Mouse (Mus musculus): ENCODE results near the gene Creb3l4. TPM values are rescaled to one million over a fixed set of nuclear protein-coding genes. Genes with fewer than 3 reads are reported as not detected.

Gene Creb3l4
- total and polyA plus RNA-seq, 3 experiments = 0.21 to 0.89 (median 0.59) TPM

DNA sequence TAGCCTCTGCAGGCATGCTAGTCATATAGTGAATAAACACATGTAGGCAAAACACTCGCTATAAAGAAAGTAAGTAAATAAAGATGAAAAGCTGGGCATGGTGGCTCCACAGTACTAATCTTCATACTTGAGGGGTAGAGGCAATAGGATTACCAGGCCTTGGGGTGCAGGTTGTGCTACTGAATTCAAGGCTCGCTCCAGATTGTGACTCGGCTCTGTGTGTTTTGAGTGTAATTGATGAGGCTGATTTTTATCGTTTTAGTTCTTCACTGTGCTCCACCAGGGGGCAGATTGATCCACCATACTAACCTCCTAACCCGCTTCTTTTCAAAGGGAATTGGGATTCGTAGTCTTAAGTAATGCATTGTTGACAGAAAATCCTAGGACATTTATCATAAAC is 23.2 kb downstream of the Creb3l4 start:
- TF ChIP-seq SIN3A (IDR thresholded peaks at IDR 0.05; ENCODE audit: low read length) = peak; percentile 60
- TF ChIP-seq MAFK (IDR thresholded peaks at IDR 0.05; ENCODE audit: insufficient replicate concordance, low read length) = no peak
- TF ChIP-seq USF2 (conservative IDR thresholded peaks at IDR 0.05; ENCODE audit: low read depth, low read length) = no peak
- peak in 1 of 2 experiments; percentile 88; a peak in 3 of 4 replicates for TF ChIP-seq CTCF (conservative IDR thresholded peaks at IDR 0.05 in 1 of 2, IDR thresholded peaks at IDR 0.05 in 1 of 2; ENCODE audit: low read depth in 2 of 2, low read length in 2 of 2)
- 0 out of 2 replicates have a peak, but pooled peaks have one; percentile 19 for TF ChIP-seq NELFE (IDR thresholded peaks at IDR 0.05; ENCODE audit: low read depth, low read length)
- TF ChIP-seq ZNF384 (IDR thresholded peaks at IDR 0.05; ENCODE audit: low read depth, low read length) = no peak; the same call in 1 of the 2 replicates
- TF ChIP-seq SMC3 (IDR thresholded peaks at IDR 0.05; ENCODE audit: low read depth, low read length) = peak; percentile 91
- peak; percentile 84 for TF ChIP-seq RAD21 (IDR thresholded peaks at IDR 0.05; ENCODE audit: low read depth, low read length)
- no peak for TF ChIP-seq POLR2AphosphoS2 (IDR thresholded peaks at IDR 0.05; ENCODE audit: low read depth, low read length)
- 0 out of 2 replicates have a peak, but pooled peaks have one; percentile 10 for TF ChIP-seq HCFC1 (IDR thresholded peaks at IDR 0.05; ENCODE audit: low read depth, low read length)
- no peak for TF ChIP-seq EP300 (IDR thresholded peaks at IDR 0.05; ENCODE audit: low read length)
- TF ChIP-seq NRF1 (IDR thresholded peaks at IDR 0.05; ENCODE audit: low read depth, low read length) = no peak
- peak; percentile 47 for TF ChIP-seq ZC3H11A (IDR thresholded peaks at IDR 0.05; ENCODE audit: low read depth, low read length)
- TF ChIP-seq ELF1 (IDR thresholded peaks at IDR 0.05; ENCODE audit: low read depth, low read length) = no peak
- no peaks in the 10 kb centered on the region for H3K36me3 ChIP-seq (replicated peaks in 1 of 2; ENCODE audit: control insufficient read depth in 1 of 2, insufficient read depth in 1 of 2, low read length in 1 of 2)
- dilution Hi-C loops (cut with MboI; ENCODE audit: extremely low pct_ligation_motif_present, extremely low pct_unique_long_range_greater_than_20kb, low sequenced_read_pairs) = no loop called here
- peak overlapping the region; percentile 60 for H3K4me2 ChIP-seq (ENCODE audit: insufficient read depth, low read depth, poor library complexity, severe bottlenecking)
- peaks cover 6 to 28% of the 10 kb centered on the region in 2 experiments; a peak in 3 of 4 replicates for H3K4me1 ChIP-seq (ENCODE audit: control insufficient read depth in 1 of 2, insufficient read depth in 2 of 2)
- no peaks in the 10 kb centered on the region for H3K9me3 ChIP-seq (replicated peaks; ENCODE audit: low read length)
- in situ Hi-C loops (cut with MboI; ENCODE audit: low pct_ligation_motif_present, low pct_unique_long_range_greater_than_20kb, low sequenced_read_pairs) = loop anchor here (5.0 kb wide), 1 partner anchor 152 kb away; no protein-coding TSS in a partner anchor
- peak overlapping the region; percentile 45; the same call in 1 of the 2 replicates for H3K9ac ChIP-seq (ENCODE audit: insufficient read depth, low read depth)
- no peak overlapping the region for H3K4me3 ChIP-seq (replicated peaks in 1 of 3; ENCODE audit: low read depth in 2 of 3, low read length in 2 of 3, poor library complexity in 1 of 3)
- no peaks in the 10 kb centered on the region for H3K79me2 ChIP-seq (replicated peaks; ENCODE audit: control insufficient read depth, extremely low read depth, insufficient read depth, poor library complexity, severe bottlenecking)
- no peaks in the 10 kb centered on the region for H3K27me3 ChIP-seq (replicated peaks)
- DNase-seq (ENCODE audit: extremely low read depth) = peak; percentile 63
- no peak overlapping the region for H3K27ac ChIP-seq (ENCODE audit: insufficient read depth, low read depth)

DNA sequence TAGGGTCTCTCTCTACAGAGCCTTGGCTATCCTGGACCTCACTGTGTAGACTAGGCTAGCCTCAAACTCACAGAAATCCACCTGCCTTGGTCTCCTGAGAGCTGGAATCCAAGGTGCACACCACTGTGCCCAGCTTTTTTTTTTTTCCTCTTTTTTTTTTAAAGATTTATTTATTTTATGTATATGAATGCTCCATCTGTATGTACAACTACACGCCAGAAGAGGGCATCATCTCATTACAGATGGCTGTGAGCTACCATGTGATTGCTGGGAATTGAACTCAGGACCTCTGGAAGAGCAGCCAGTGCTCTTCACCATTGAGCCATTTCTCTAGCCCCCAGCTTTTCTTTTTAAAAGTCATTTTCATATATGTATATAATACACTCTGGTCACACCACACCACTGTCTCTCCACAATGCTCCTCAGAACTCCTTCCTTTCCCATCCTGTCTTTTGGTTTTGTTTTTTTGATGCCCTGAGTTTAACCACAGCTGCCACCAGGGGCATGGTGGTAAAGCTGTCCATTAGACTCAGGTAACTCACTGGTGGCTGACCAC is 27.4 kb downstream of the Creb3l4 start:
- no peak overlapping the region for H3K4me2 ChIP-seq (ENCODE audit: insufficient read depth, low read depth, poor library complexity, severe bottlenecking)
- H3K79me2 ChIP-seq (replicated peaks; ENCODE audit: control insufficient read depth, extremely low read depth, insufficient read depth, poor library complexity, severe bottlenecking) = peaks cover 23% of the 10 kb centered on the region
- H3K4me3 ChIP-seq (replicated peaks in 1 of 3; ENCODE audit: low read depth in 2 of 3, low read length in 2 of 3, poor library complexity in 1 of 3) = no peak overlapping the region
- peaks cover 4 to 24% of the 10 kb centered on the region in 2 experiments; a peak in 3 of 4 replicates for H3K4me1 ChIP-seq (ENCODE audit: control insufficient read depth in 1 of 2, insufficient read depth in 2 of 2)
- no peaks in the 10 kb centered on the region for H3K9me3 ChIP-seq (replicated peaks; ENCODE audit: low read length)
- no peak overlapping the region for H3K27ac ChIP-seq (ENCODE audit: insufficient read depth, low read depth)
- in situ Hi-C loops (cut with MboI; ENCODE audit: low pct_ligation_motif_present, low pct_unique_long_range_greater_than_20kb, low sequenced_read_pairs) = no loop called here
- H3K27me3 ChIP-seq (replicated peaks) = no peaks in the 10 kb centered on the region
- no peak for DNase-seq (ENCODE audit: extremely low read depth)
- TF ChIP-seq USF2 (conservative IDR thresholded peaks at IDR 0.05; ENCODE audit: low read depth, low read length) (no peak), JUN (IDR thresholded peaks at IDR 0.05; ENCODE audit: insufficient read depth, low read depth, low read length) (no peak), ZC3H11A (IDR thresholded peaks at IDR 0.05; ENCODE audit: low read depth, low read length) (no peak), SMC3 (IDR thresholded peaks at IDR 0.05; ENCODE audit: low read depth, low read length) (peak; percentile 41), E2F4 (IDR thresholded peaks at IDR 0.05; ENCODE audit: insufficient replicate concordance, low read depth, low read length) (no peak), NRF1 (IDR thresholded peaks at IDR 0.05; ENCODE audit: low read depth, low read length) (no peak), PAX5 (IDR thresholded peaks at IDR 0.05; ENCODE audit: low read length) (no peak), ZKSCAN1 (IDR thresholded peaks at IDR 0.05; ENCODE audit: borderline replicate concordance, low read depth, low read length) (no peak), POLR2A (IDR thresholded peaks at IDR 0.05; ENCODE audit: low read depth, low read length) (no peak), MYC (IDR thresholded peaks at IDR 0.05; ENCODE audit: low read depth, low read length) (peak; percentile 85), IRF4 (IDR thresholded peaks at IDR 0.05; ENCODE audit: low read depth, low read length) (no peak), CTCF (conservative IDR thresholded peaks at IDR 0.05 in 1 of 2, IDR thresholded peaks at IDR 0.05 in 1 of 2; ENCODE audit: low read depth in 2 of 2, low read length in 2 of 2) (peak in 1 of 2 experiments; percentile 56; a peak in 2 of 4 replicates), MAX (IDR thresholded peaks at IDR 0.05; ENCODE audit: low read length) (no peak), RAD21 (IDR thresholded peaks at IDR 0.05; ENCODE audit: low read depth, low read length) (peak; percentile 57), TBP (conservative IDR thresholded peaks at IDR 0.05; ENCODE audit: low read depth, low read length) (no peak), KAT2A (IDR thresholded peaks at IDR 0.05; ENCODE audit: insufficient replicate concordance, low read length) (no peak), ZNF384 (IDR thresholded peaks at IDR 0.05; ENCODE audit: low read depth, low read length) (peak; percentile 51), RCOR1 (conservative IDR thresholded peaks at IDR 0.05; ENCODE audit: low read depth, low read length) (no peak)
- peaks cover 12 to 19% of the 10 kb centered on the region in 2 experiments for H3K36me3 ChIP-seq (replicated peaks in 1 of 2; ENCODE audit: control insufficient read depth in 1 of 2, insufficient read depth in 1 of 2, low read length in 1 of 2)
- dilution Hi-C loops (cut with MboI; ENCODE audit: extremely low pct_ligation_motif_present, extremely low pct_unique_long_range_greater_than_20kb, low sequenced_read_pairs) = no loop called here
- H3K9ac ChIP-seq (ENCODE audit: insufficient read depth, low read depth) = no peak overlapping the region
